ENCODE assay signal across 20 mouse cellular contexts in genomic region chr8:102024472-102024871, GRCm38 (mm10).
"Had no signal": no experiment of that assay in that cellular context is flagged by ENCODE, and none has a peak within 500 bp of the region (broad histone marks: within the 10 kb centered on the region; RNA-seq: fewer than 3 reads in every experiment).

No protein-coding gene starts in this region.

- H3K36me3 ChIP-seq: kidney, embryonic 15.5 days; limb, embryonic 10.5 days; limb, embryonic 13.5 days; liver, embryonic 12.5 days; liver, embryonic 15.5 days; lung, embryonic 15.5 days; midbrain, embryonic 12.5 days; midbrain, embryonic 15.5 days; neural tube, embryonic 12.5 days; neural tube, embryonic 15.5 days had no signal

- H3K9me3 ChIP-seq: kidney, embryonic 15.5 days; limb, embryonic 10.5 days; limb, embryonic 13.5 days; liver, embryonic 12.5 days; liver, embryonic 15.5 days; lung, embryonic 15.5 days; midbrain, embryonic 12.5 days; midbrain, embryonic 15.5 days; neural tube, embryonic 12.5 days; neural tube, embryonic 15.5 days had no signal

- H3K4me3 ChIP-seq: kidney, embryonic 15.5 days; limb, embryonic 10.5 days; limb, embryonic 13.5 days; liver, embryonic 12.5 days; liver, embryonic 15.5 days; lung, embryonic 15.5 days; midbrain, embryonic 12.5 days; midbrain, embryonic 15.5 days; neural tube, embryonic 12.5 days; neural tube, embryonic 15.5 days had no signal

- H3K27me3 ChIP-seq: kidney, embryonic 15.5 days; limb, embryonic 13.5 days; liver, embryonic 12.5 days; liver, embryonic 15.5 days; lung, embryonic 15.5 days; midbrain, embryonic 12.5 days; midbrain, embryonic 15.5 days; neural tube, embryonic 12.5 days; neural tube, embryonic 15.5 days had no signal

- ATAC-seq: liver, embryonic 12.5 days; midbrain, embryonic 15.5 days had no signal

- DNase-seq: kidney, adult 8-10 months; kidney, postnatal 14 days; kidney, postnatal 4 days; liver; lung, adult 18-20 months; lung, postnatal 10 days; lung, postnatal 4 days; retina, postnatal 1 day; thymus, adult 18-20 months; thymus, postnatal 36 days had no signal

- H3K27ac ChIP-seq: kidney, embryonic 15.5 days; limb, embryonic 10.5 days; limb, embryonic 13.5 days; liver, embryonic 12.5 days; liver, embryonic 15.5 days; lung, embryonic 15.5 days; midbrain, embryonic 12.5 days; midbrain, embryonic 15.5 days; neural tube, embryonic 12.5 days; neural tube, embryonic 15.5 days had no signal

- H3K4me1 ChIP-seq: kidney, embryonic 15.5 days; limb, embryonic 10.5 days; limb, embryonic 13.5 days; liver, embryonic 12.5 days; liver, embryonic 15.5 days; lung, embryonic 15.5 days; midbrain, embryonic 12.5 days; midbrain, embryonic 15.5 days; neural tube, embryonic 12.5 days; neural tube, embryonic 15.5 days had no signal
